In genomic region chr15:101922296-101922695, GRCm38 (mm10) we compare ENCODE assay signal across 26 mouse cellular contexts. TPM values are rescaled to one million over a fixed set of nuclear protein-coding genes. Genes with fewer than 3 reads are reported as not detected.
"Had no signal": no experiment of that assay in that cellular context is flagged by ENCODE, and none has a peak within 500 bp of the region (broad histone marks: within the 10 kb centered on the region; RNA-seq: fewer than 3 reads in every experiment).

No protein-coding gene starts in this region.

- H3K27ac ChIP-seq: limb, embryonic 15.5 days; liver, embryonic 14.5 days; midbrain, embryonic 10.5 days; midbrain, embryonic 13.5 days; midbrain, embryonic 15.5 days; neural tube, embryonic 13.5 days; neural tube, embryonic 15.5 days had no signal

- H3K4me2 ChIP-seq: limb, embryonic 15.5 days; lung, embryonic 14.5 days; midbrain, embryonic 13.5 days; midbrain, embryonic 15.5 days; neural tube, embryonic 13.5 days; neural tube, embryonic 15.5 days had no signal

- H3K4me3 ChIP-seq: limb, embryonic 15.5 days; midbrain, embryonic 10.5 days; midbrain, embryonic 13.5 days; midbrain, embryonic 15.5 days; myocyte; neural tube, embryonic 13.5 days; neural tube, embryonic 15.5 days had no signal

- H3K9ac ChIP-seq: limb, embryonic 15.5 days; liver, embryonic 14.5 days; lung, embryonic 14.5 days; midbrain, embryonic 13.5 days; midbrain, embryonic 15.5 days; neural tube, embryonic 13.5 days; neural tube, embryonic 15.5 days had no signal

- H3K27me3 ChIP-seq: limb, embryonic 15.5 days; midbrain, embryonic 13.5 days; midbrain, embryonic 15.5 days; neural tube, embryonic 13.5 days; neural tube, embryonic 15.5 days had no signal

- H3K36me3 ChIP-seq: limb, embryonic 15.5 days; midbrain, embryonic 10.5 days; midbrain, embryonic 13.5 days; midbrain, embryonic 15.5 days; neural tube, embryonic 13.5 days; neural tube, embryonic 15.5 days had no signal

- ATAC-seq: midbrain, embryonic 13.5 days; midbrain, embryonic 15.5 days had no signal

- H3K9me3 ChIP-seq: limb, embryonic 15.5 days; midbrain, embryonic 10.5 days; midbrain, embryonic 13.5 days; midbrain, embryonic 15.5 days; neural tube, embryonic 13.5 days; neural tube, embryonic 15.5 days had no signal

- H3K4me1 ChIP-seq: limb, embryonic 15.5 days; midbrain, embryonic 13.5 days; midbrain, embryonic 15.5 days; neural tube, embryonic 13.5 days; neural tube, embryonic 15.5 days had no signal

- DNase-seq: lung, adult 18-20 months; lung, embryonic 14.5 days; lung, postnatal 10 days; lung, postnatal 4 days; retina, postnatal 1 day; right cerebral cortex, adult 18-20 months; right cerebral cortex, postnatal 25 days; right cerebral cortex, postnatal 4 days; spleen, adult 18-20 months; thymus, adult 18-20 months; thymus, postnatal 14 days; thymus, postnatal 36 days had no signal

RNA-seq across cellular contexts. Expression of gene Krt4, which starts 2.2 kb away (rescaled TPM):
- total RNA-seq: megakaryocyte-erythroid progenitor cell, adult 5-6 weeks had no signal
- polyA plus RNA-seq: midbrain, embryonic 10.5 days; myocyte; neural tube, embryonic 11.5 days had no signal

RNA-seq across cellular contexts. Expression of gene Krt79, which starts 17.8 kb away (rescaled TPM):
- total RNA-seq: megakaryocyte-erythroid progenitor cell, adult 5-6 weeks had no signal
- polyA plus RNA-seq: liver, embryonic 14.5 days had no signal

RNA-seq across cellular contexts. Expression of gene Krt76, which starts 29.6 kb away (rescaled TPM):
- total RNA-seq: megakaryocyte-erythroid progenitor cell, adult 5-6 weeks had no signal
- polyA plus RNA-seq: liver, embryonic 14.5 days; lung, embryonic 14.5 days; lung, embryonic 16.5 days; midbrain, embryonic 10.5 days; midbrain, embryonic 13.5 days; midbrain, embryonic 15.5 days; myocyte; neural tube, embryonic 11.5 days; neural tube, embryonic 13.5 days; neural tube, embryonic 15.5 days; small intestine, adult 2 months; stomach, embryonic 14.5 days; stomach, embryonic 16.5 days had no signal

RNA-seq across cellular contexts. Expression of gene Krt78, which starts 31.8 kb away (rescaled TPM):
- total RNA-seq: megakaryocyte-erythroid progenitor cell, adult 5-6 weeks had no signal
- polyA plus RNA-seq: liver, embryonic 14.5 days; midbrain, embryonic 10.5 days; midbrain, embryonic 13.5 days; midbrain, embryonic 15.5 days; myocyte; neural tube, embryonic 11.5 days; neural tube, embryonic 13.5 days had no signal

RNA-seq across cellular contexts. Expression of gene Krt77, which starts 52.8 kb away (rescaled TPM):
- total RNA-seq: megakaryocyte-erythroid progenitor cell, adult 5-6 weeks had no signal
- polyA plus RNA-seq: lung, embryonic 14.5 days; lung, embryonic 16.5 days; midbrain, embryonic 10.5 days; midbrain, embryonic 13.5 days; myocyte; neural tube, embryonic 11.5 days; small intestine, adult 2 months had no signal
